Mouse (Mus musculus) urinary bladder, adult 2 months (tissue): Measurements from ENCODE around the gene Frg2f1. TPM values are rescaled to one million over a fixed set of nuclear protein-coding genes. Genes with fewer than 3 reads are reported as not detected.

Experiments used
- DNase-seq: peaks from one replicate; pipeline ENCODE4 v3.0.0; 2022; ENCODE audit warnings: low spot score
- polyA plus RNA-seq: library from polyadenylated mRNA; depleted of rRNA; stranded (reverse); fragments of >200 nt; gene quantifications from 2 replicates; pipeline ENCODE4 v1.2.3, GENCODE M21; 2012; rRNA removed

The Frg2f1 gene
- polyA plus RNA-seq, 1 experiment: 5.8 TPM

DNA sequence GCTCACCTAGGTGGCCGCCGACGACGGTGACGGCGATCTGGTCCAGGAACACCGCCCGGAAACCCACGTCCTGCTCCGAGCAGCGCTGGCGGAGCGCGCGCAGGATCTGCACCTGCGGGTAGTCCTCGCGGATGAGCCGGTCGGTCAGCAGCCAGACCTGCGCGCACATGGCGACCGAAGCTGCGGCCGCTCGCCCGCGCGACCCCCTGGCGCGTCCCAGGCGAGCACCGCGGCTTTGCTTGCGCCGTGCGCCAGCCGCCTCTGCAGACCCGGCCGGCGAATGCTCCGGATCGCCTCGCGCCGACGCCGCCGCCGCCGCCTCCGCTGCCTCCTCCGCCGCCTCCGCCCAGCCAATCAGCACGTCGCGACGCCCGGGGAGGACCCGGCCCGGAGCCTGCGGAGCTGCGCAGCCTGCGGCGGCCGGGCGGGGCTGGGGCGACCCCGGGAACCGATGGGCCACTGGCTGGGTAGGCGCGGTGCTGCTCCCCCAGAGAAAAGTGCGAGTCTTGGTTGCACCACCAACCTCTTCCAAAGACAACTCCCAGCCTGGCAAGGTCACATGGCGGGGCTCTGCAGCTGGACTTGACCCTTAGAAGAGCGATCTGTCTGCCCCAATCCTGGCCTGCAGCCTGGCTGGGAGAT lies 46.9 kb downstream of the Frg2f1 start, which contains the start of gene Rimkla:
TSS of gene Rimkla (minus strand) at position 338 of the 642 bp plus-strand sequence.
- peak; percentile 52 for DNase-seq

DNA sequence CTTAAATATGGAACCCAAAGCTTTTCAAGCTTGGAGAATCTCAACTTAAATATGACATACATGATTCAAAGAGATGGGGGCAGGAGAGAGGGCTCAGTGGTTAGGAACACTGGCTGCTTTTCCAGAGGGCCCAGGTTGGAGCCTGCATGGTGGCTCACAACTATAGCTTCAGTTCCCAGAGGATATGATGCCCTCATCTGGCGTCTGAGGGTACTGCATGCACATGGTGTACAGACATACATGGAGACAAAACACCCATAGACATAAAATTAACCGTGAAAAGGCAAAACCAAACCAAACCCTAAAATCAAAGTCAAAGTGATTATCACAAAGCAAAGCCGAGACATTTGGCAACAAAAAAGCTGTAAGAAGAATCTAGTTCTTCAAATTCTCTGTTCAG lies 48.5 kb downstream of the Frg2f1 start:
- DNase-seq: no peak

DNA sequence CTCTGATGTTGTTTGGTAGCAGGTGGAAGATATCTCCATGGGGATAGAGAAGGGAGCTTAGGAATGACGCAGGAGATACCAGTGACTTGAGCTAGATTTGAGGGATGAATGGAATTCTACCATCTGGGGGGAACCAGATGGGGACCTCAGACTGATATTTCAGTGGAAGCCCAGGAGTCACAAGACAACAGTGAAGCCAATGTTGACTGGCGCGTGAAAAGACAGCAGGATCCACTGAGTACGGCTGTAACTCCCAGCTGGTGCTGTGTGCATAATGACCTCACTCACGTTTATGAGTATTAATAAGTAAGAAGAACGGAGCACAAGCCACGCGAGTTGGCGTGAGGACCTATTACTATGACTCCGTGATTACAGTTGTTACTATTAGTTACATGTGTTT lies 49.7 kb downstream of the Frg2f1 start:
- no peak for DNase-seq

DNA sequence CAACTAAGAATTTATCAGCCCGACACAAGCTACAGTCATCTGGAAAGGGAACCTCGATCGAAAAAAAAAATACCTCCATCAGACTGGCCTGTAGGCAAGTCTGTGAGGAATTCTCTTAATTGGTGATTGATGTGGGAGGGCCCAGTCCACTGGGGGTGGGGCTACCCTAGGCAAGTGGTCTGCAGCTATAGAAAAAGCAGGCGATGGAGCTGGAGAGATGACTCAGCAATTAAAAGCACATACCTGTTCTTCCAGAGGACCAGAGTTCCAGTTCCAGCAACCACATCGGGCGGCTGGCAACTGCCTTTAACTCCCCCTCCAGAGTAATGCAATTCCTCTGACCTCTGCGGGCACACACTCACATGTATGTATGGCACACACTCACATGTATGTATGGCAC lies 54.4 kb downstream of the Frg2f1 start:
- no peak for DNase-seq

DNA sequence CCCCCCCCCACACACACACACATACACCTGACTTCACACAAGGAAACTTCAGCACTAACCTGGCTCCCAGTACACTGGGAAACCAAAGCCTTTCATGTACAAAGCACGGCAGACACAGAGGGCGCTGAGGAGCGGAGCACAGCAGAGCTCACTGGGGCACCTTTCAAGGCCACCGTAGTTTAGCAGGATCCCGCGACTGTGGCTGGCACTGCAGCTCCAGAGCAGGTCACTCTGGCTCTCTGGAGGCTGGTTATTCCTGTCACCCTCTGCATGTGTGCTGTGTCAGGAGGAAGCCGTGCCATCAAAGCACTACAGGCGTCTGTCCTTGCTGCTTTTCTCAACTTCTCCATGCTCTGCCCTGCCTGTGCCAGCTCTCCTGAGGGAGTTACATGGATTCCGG lies 56.3 kb downstream of the Frg2f1 start:
- no peak for DNase-seq

Other genes starting within 250 kb of the Frg2f1 start
- 312 and 444 TPM in 2 replicates for gene Ybx1, start 244.9 kb downstream of the Frg2f1 start, polyA plus RNA-seq
- 21.0 and 28.4 TPM in 2 replicates for gene Ppih, start 219.0 kb downstream of the Frg2f1 start, polyA plus RNA-seq
- 0.98 and 1.7 TPM in 2 replicates for gene Ccdc30, start 124.0 kb downstream of the Frg2f1 start, polyA plus RNA-seq
- 29.4 and 31.5 TPM in 2 replicates for gene Ppcs, start 117.1 kb downstream of the Frg2f1 start, polyA plus RNA-seq
- gene Zmynd12, start 116.7 kb downstream of the Frg2f1 start, polyA plus RNA-seq: 1.3 and 1.9 TPM in 2 replicates
- gene Rimkla, start 46.9 kb downstream of the Frg2f1 start, polyA plus RNA-seq: 0.21 and 0.29 TPM in 2 replicates
- 20.5 and 22.0 TPM in 2 replicates for gene Foxj3, start 2.5 kb downstream of the Frg2f1 start, polyA plus RNA-seq
- 2.7 and 2.9 TPM in 2 replicates for gene Guca2a, start 98.2 kb upstream of the Frg2f1 start, polyA plus RNA-seq
- gene Guca2b, start 119.4 kb upstream of the Frg2f1 start, polyA plus RNA-seq: 0.12 TPM in 2 replicates
- gene Hivep3, start 194.3 kb upstream of the Frg2f1 start, polyA plus RNA-seq: 26.6 and 29.4 TPM in 2 replicates